Mouse (Mus musculus) kidney, postnatal 10 days (tissue): ENCODE data around the gene Gdf2.
A peak's percentile ranks its signal among the peaks of the same experiment; 100 is the strongest.

Experiments used
- DNase-seq: peaks from one replicate; pipeline ENCODE4 v3.0.0; 2021; ENCODE audit warnings: mixed read lengths

The Gdf2 gene

DNA sequence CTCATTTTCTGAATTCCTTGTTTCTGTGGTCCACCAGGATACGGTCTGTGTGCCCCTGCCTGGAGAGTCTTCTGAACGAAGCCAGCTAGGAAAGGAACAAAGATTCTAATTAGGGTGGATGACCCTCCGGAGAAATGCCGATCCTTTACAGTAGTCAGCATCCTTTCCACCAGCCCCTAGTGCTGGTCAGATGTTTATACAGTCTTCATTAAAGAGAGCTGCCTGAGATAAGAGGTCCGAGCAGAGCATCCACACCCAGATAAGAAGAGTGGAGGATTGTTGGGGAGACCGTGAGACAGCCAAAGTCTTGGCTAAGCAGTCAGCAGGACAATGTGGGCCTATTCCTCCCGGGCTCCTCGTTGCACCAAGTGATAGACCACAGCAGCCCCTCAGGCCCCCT, at the start of gene Gdf2:
TSS of gene Gdf2 (plus strand) at position 301 of the 400 bp plus-strand sequence.
- no peak for DNase-seq

- no peak for DNase-seq
Observed at GRCm38 (mm10) chr14:33891507-33891906, 49.3 kb upstream of the Gdf2 start.

- DNase-seq, result no peak
Observed at GRCm38 (mm10) chr14:33895777-33896176, 45.1 kb upstream of the Gdf2 start.

- DNase-seq, result no peak
Observed at GRCm38 (mm10) chr14:33896628-33897300, 44.1 kb upstream of the Gdf2 start.

GRCm38 (mm10) chr14:33902783-33903182, 38.1 kb upstream of the Gdf2 start:
- DNase-seq, result no peak

DNA sequence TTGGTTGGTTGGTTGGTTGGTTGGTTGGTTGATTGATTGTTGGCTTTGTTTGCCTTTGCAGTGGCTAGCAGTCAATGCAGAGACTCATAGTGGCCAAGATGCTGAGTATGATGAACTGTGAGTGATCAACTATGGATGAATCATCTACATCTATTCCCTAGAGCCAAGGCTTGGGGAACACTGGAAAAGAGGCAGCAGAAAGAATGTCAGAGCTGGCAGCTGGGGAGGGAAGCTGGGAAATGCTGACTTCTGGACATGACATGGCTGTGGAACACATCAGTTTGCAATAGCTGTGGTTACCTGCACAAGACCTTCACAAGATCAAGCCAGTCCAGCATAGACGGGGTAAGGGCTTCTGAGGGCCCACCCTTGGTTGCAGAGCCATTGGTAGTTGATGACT, 37.6 kb upstream of the Gdf2 start:
- no peak for DNase-seq

DNA sequence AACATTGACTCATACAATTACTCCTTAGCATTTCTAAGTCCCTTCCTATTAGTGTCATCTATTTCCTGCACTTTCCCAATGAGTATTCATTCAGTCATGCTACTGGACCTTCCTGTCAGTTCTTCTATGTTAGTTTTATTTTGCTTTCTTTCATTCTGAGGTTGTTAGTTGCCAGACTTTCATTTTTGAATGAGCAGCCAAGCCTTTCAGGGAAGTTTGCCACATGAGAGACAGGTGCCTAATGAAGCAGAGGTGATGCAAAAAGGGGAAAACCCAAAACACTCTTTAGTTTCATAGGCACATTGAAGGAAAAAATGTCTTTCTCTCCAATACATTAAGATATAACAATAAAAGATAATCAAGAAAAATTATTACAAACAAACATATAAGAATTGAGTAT, 36.0 kb upstream of the Gdf2 start:
- no peak for DNase-seq

GRCm38 (mm10) chr14:33913727-33914126, 27.1 kb upstream of the Gdf2 start:
- peak; percentile 83 for DNase-seq

DNA sequence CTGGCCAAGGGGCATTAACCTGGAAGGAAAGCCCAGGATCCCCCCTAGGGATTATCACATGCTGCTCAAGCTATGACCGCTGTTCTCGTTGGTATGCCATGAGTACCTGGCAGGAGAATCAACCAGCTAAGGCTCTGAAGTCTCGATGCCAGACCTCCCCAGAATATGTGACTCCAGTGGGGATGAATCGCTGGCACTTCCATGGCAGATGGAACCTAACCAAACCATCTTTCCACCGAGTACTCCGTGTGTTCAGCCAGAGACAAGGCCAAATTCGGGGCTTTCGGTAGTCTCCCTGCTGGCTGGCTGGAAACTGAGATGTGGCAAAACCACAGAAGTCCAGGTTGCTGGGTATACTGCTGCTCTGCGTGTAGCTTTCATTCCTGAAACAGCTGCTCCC, 26.6 kb upstream of the Gdf2 start:
- DNase-seq, result no peak

DNA sequence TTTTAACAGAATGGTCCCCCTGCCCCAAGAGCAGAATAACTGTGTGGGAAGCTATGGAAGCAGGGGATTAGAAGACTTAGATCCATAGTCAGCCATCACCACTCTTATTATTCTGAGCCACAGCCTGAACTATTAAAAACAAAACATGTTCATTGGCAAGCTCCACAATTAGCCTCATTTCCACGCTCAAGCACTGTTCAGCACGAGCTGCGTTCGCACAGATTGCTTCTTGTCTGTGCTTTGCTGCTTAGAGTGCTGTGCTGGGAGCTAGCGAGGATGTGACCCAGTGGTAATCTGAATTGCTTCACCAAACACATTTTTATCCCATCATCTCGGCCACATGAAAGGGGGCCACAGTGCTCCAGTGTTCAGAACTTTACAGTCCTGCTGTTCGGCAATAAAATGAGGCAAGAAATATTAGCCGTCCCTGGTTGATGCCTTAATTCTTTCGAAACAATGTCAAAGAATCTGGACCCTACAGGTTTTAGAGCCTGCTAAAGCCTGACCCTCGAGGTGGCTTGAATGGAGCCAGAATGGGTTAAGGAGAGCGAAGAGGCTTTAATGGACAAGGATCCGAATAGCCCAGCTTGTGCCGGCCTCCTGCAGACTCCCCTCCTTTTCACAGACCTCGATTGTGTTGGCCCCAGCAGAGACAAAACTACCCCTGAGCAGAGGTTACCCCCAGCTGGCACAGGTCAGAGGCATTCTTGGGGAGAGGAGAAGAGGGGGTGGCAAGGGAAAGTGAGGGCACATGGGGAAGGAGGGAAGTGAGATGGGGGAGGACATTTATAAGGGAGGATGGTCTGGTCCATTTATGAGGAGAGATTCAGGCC, 19.9 kb upstream of the Gdf2 start:
- no peak for DNase-seq

GRCm38 (mm10) chr14:33922771-33923167, 18.1 kb upstream of the Gdf2 start:
- no peak for DNase-seq

GRCm38 (mm10) chr14:33923168-33924070, 17.4 kb upstream of the Gdf2 start, which contains the start of gene Gdf10:
Gene Gdf10, plus strand, starts transcription at chr14:33923587.
- DNase-seq, result peak; percentile 67

DNA sequence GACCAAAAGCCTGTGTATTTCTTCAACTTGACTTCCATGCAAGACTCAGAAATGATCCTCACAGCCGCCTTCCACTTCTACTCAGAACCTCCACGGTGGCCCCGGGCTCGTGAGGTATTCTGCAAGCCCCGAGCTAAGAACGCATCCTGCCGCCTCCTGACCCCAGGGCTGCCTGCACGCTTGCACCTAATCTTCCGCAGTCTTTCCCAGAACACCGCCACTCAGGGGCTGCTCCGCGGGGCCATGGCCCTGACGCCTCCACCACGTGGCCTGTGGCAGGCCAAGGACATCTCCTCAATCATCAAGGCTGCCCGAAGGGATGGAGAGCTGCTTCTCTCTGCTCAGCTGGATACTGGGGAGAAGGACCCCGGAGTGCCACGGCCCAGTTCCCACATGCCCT, 9.0 kb upstream of the Gdf2 start:
- DNase-seq, result no peak

DNA sequence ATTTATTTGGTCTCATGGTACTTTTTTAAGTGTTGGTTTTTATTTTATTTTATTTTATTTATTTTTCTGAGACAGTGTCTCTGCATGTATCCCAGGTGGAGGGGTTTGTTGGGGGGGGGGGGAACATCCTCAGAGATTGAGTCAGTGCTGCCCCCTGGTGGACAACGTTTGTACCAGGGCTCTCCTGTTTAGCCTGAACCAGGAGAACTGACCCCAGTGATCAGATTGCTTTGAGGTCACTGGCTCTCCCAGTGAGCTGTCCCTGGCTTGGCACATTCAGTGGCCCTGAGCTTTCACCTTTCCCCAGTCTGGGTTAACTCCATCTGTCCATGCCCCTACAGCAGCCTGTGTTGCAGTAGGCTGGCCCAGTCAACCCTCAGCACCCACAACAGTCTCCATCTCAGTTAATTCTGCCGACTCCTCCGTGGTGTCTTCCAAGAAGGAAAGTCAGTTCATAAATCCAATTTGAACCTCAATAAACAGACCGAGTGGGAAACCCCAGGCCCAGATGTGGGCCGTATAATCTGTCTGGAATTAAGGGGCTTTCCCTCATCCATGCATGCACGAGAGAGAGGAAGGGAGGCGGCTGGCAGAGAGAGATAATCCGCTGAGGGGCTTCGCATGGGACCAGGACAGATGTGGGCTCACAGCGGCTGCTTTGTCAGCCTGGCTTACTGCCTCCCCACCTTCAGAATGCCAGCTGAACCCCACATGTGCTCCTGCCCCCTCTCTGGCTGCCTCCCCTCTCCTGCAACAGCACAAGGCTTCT, 7.7 kb upstream of the Gdf2 start:
- peak; percentile 88 for DNase-seq

- DNase-seq, result peak; percentile 81
Observed at GRCm38 (mm10) chr14:33933778-33934317, 7.0 kb upstream of the Gdf2 start.

- peak; percentile 82 for DNase-seq
Observed at GRCm38 (mm10) chr14:33939117-33939516, 1.7 kb upstream of the Gdf2 start.

GRCm38 (mm10) chr14:33942222-33942621, 1.4 kb downstream of the Gdf2 start:
- no peak for DNase-seq

GRCm38 (mm10) chr14:33946125-33946524, 5.3 kb downstream of the Gdf2 start:
- DNase-seq, result no peak

DNA sequence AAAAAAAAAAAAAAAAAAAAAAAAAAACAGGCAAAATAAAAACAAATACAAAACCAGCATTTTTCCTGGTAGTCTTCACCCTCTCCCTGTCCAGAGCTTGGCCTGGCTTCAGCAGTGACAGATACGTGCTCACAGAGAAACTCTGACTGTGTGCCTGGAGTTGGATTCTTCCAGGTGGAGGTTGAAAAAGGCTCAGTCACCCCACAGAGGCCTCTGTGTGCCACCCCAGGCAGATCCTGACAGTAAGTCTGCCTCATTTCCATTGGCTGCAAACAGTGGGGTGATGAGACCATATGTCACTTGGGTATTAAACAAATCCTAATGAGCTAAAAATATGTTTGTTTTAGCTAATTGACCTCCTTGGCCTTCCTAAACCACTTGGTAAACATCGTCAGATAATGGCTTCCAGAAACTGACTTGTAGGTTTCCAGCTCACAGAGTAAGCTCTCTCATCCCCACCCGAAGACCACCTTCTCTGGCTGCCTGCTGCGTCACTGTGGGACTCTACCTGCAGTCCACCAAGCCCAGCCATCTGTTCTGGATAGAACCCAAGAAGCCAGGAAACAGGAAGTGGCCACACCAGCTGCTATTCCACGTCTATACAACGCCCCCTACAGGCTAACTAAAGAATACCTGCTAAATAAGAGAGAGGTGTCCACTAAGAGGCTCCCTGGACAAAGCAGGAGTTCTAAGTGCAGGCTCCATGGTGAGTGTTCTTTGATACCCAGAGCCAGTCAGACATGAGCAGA, 11.6 kb downstream of the Gdf2 start:
- no peak for DNase-seq

DNA sequence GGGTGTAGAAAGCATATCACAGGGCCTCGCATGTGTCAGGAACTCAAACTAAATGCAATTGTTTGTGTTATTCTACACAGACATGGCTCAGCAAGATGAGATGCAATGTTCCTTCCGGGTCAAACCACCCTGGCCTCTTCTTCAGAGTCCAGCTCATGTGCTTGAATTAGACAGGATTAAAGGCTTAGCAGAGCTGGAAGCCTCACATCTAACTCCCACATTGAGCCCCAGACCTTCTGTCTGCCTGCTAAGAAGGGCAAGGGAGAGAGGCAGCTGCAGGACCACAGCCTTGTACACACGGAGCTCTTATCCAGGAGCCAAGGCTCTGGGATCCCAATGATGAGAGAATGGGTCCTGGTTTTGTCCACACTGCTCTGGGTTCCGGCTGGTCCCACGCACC, 12.9 kb downstream of the Gdf2 start, which contains the start of gene Rbp3:
TSS of gene Rbp3 (plus strand) at position 243 of the 400 bp plus-strand sequence.
- DNase-seq, result no peak

GRCm38 (mm10) chr14:33956055-33956454, 15.2 kb downstream of the Gdf2 start:
- DNase-seq, result no peak
